Mouse (Mus musculus): ENCODE measurements around the gene Pcbd2. TPM values are rescaled to one million over a fixed set of nuclear protein-coding genes. Genes with fewer than 3 reads are reported as not detected.
A peak's percentile ranks its signal among the peaks of the same experiment; 100 is the strongest.

The Pcbd2 gene
- polyA plus RNA-seq, 1 experiment from 2014 or later: 85.2 TPM

GRCm38 (mm10) chr13:55825245-55825681 is 98.1 kb downstream of the Pcbd2 start:
- H3K4me1 ChIP-seq (ENCODE audit: control insufficient read depth, insufficient read depth, low read length): peaks cover 17% of the 10 kb centered on the region; the same call in 1 of the 2 replicates
- H3K4me3 ChIP-seq (ENCODE audit: low read depth, low read length): peak overlapping the region; percentile 38
- H3K36me3 ChIP-seq (ENCODE audit: control insufficient read depth, insufficient read depth, low read length): peaks cover 18% of the 10 kb centered on the region
- no peak for ATAC-seq (ENCODE audit: insufficient number of reproducible peaks, insufficient read depth, low FRiP score, low read depth)
- no peaks in the 10 kb centered on the region for H3K27me3 ChIP-seq (ENCODE audit: control insufficient read depth, insufficient read depth, low read length)
- peak overlapping the region; percentile 54 for H3K4me2 ChIP-seq (replicated peaks; ENCODE audit: low read depth, low read length)
- peak overlapping the region; percentile 99 for H3K9ac ChIP-seq (replicated peaks; ENCODE audit: low read depth, low read length)
- H3K9me3 ChIP-seq (ENCODE audit: control insufficient read depth, low read depth, low read length): no peaks in the 10 kb centered on the region
- 15% methylated on average over 32 of the region's 32 CpGs for WGBS
- H3K27ac ChIP-seq (ENCODE audit: low read length): peak overlapping the region; percentile 49

GRCm38 (mm10) chr13:55826008-55826671 is 99.0 kb downstream of the Pcbd2 start:
- Histone ChIP-seq H3K4me1 (ENCODE audit: control insufficient read depth, insufficient read depth, low read length) (peaks cover 17% of the 10 kb centered on the region; the same call in 1 of the 2 replicates), H3K9ac (replicated peaks; ENCODE audit: low read depth, low read length) (peak overlapping the region; percentile 99), H3K36me3 (ENCODE audit: control insufficient read depth, insufficient read depth, low read length) (peaks cover 23% of the 10 kb centered on the region), H3K27ac (ENCODE audit: low read length) (peak overlapping the region; percentile 49), H3K4me2 (replicated peaks; ENCODE audit: low read depth, low read length) (peak overlapping the region; percentile 54), H3K9me3 (ENCODE audit: control insufficient read depth, low read depth, low read length) (no peaks in the 10 kb centered on the region), H3K27me3 (ENCODE audit: control insufficient read depth, insufficient read depth, low read length) (no peaks in the 10 kb centered on the region), H3K4me3 (ENCODE audit: low read depth, low read length) (peak overlapping the region; percentile 38)
- no peak for ATAC-seq (ENCODE audit: insufficient number of reproducible peaks, insufficient read depth, low FRiP score, low read depth)
- WGBS: 6% methylated on average over 55 of the region's 56 CpGs

Other genes with a start within 250 kb of the Pcbd2 start
- 118 and 120 TPM in 2 replicates for gene Dbn1, start 239.3 kb upstream of the Pcbd2 start, polyA plus RNA-seq (2014; fragmentation: Nextera tagmentation; extraction: Ambion mirVana)
- 257 and 270 TPM in 2 replicates for gene Pdlim7, start 213.7 kb upstream of the Pcbd2 start, polyA plus RNA-seq (2014; fragmentation: Nextera tagmentation; extraction: Ambion mirVana)
- gene Dok3, start 198.1 kb upstream of the Pcbd2 start, polyA plus RNA-seq (2014; fragmentation: Nextera tagmentation; extraction: Ambion mirVana): 2.1 and 2.4 TPM in 2 replicates
- 61.5 and 67.6 TPM in 2 replicates for gene Ddx41, start 190.7 kb upstream of the Pcbd2 start, polyA plus RNA-seq (2014; fragmentation: Nextera tagmentation; extraction: Ambion mirVana)
- 30.9 and 39.6 TPM in 2 replicates for gene Fam193b, start 156.2 kb upstream of the Pcbd2 start, polyA plus RNA-seq (2014; fragmentation: Nextera tagmentation; extraction: Ambion mirVana)
- 74.3 and 85.2 TPM in 2 replicates for gene Tmed9, start 153.6 kb upstream of the Pcbd2 start, polyA plus RNA-seq (2014; fragmentation: Nextera tagmentation; extraction: Ambion mirVana)
- gene B4galt7, start 127.5 kb upstream of the Pcbd2 start, polyA plus RNA-seq (2014; fragmentation: Nextera tagmentation; extraction: Ambion mirVana): 21.0 and 24.9 TPM in 2 replicates
- gene Caml, start 104.4 kb upstream of the Pcbd2 start, polyA plus RNA-seq (2014; fragmentation: Nextera tagmentation; extraction: Ambion mirVana): 57.8 and 58.0 TPM in 2 replicates
- gene Ddx46, start 92.3 kb upstream of the Pcbd2 start, polyA plus RNA-seq (2014; fragmentation: Nextera tagmentation; extraction: Ambion mirVana): 41.1 and 45.4 TPM in 2 replicates
- 82.5 and 82.7 TPM in 2 replicates for gene B230219D22Rik, start 34.2 kb upstream of the Pcbd2 start, polyA plus RNA-seq (2014; fragmentation: Nextera tagmentation; extraction: Ambion mirVana)
- gene Txndc15, start 12.7 kb upstream of the Pcbd2 start, polyA plus RNA-seq (2014; fragmentation: Nextera tagmentation; extraction: Ambion mirVana): 88.2 and 91.3 TPM in 2 replicates
- gene Catsper3, start 57.2 kb downstream of the Pcbd2 start, polyA plus RNA-seq (2014; fragmentation: Nextera tagmentation; extraction: Ambion mirVana): 0.43 TPM in 1 of 2 replicates, not detected in the other
- gene Pitx1, start 108.8 kb downstream of the Pcbd2 start, polyA plus RNA-seq (2014; fragmentation: Nextera tagmentation; extraction: Ambion mirVana): 262 and 263 TPM in 2 replicates

Data from stomach, embryonic 14.5 days (tissue).